Mouse (Mus musculus) small intestine, adult 2 months (tissue): ENCODE data around the gene Rad51b.

Experiments
- CTCF ChIP-seq: fragments of 200-500 bp; IDR thresholded peaks from 2 replicates; pipeline ENCODE4 v1.5.1; 2012; ENCODE audit warnings: low read depth, mild to moderate bottlenecking, control low read depth, inconsistent platforms, low read length, moderate library complexity, mixed read lengths; ENCODE audit not compliant: insufficient replicate concordance, insufficient read length; ENCODE audit errors: extremely low read depth
- POLR2A ChIP-seq: fragments of 200-500 bp; IDR thresholded peaks from 2 replicates; pipeline ENCODE4 v1.6.1; 2012; ENCODE audit warnings: low read depth, mild to moderate bottlenecking, control low read depth, inconsistent platforms, low read length, moderate library complexity

- TF ChIP-seq POLR2A (no peak), CTCF (no peak)
Measured at GRCm38 (mm10) chr12:79842319-79842718, 545.2 kb downstream of the Rad51b start.
